9 mouse cellular contexts compared by ENCODE assay signal in the genomic region with DNA sequence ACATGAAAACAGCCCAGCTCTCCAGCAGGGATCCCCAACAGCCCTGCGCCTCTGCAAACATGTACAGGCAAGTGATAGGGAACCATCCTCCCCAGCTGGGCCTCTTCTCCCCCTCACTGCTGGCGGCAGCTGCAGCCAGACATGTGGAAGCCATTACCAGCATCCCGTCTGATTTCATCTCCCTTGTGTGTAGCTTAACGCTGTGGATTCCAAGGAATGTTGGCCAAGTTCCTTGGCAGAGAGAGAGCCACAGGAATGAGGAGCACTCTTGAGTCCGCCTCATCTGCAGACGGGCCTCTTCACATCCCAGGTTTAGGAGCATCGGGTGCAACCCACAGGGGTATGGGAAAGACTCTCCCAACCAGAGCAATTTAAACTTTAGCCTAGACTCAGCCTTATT.
DNase-seq lines count a peak whose midpoint lies in the region; ATAC-seq lines count a peak whose summit lies in the region.
"Had no signal": no experiment of that assay in that cellular context is flagged by ENCODE, and none has a peak within 500 bp of the region (broad histone marks: within the 10 kb centered on the region; RNA-seq: fewer than 3 reads in every experiment).

No protein-coding gene starts in this region.

- peak overlapping the region; percentile 95 for H3K27ac ChIP-seq in embryonic facial prominence, embryonic 15.5 days (replicated peaks)
- H3K27ac ChIP-seq in heart, embryonic 13.5 days (replicated peaks), result peak overlapping the region; percentile 78

- peak; percentile 89 for ATAC-seq in embryonic facial prominence, embryonic 15.5 days (ENCODE audit: insufficient number of reproducible peaks, low FRiP score, low TSS enrichment, low read depth)
- no peak for ATAC-seq in heart, embryonic 13.5 days (ENCODE audit: extremely low read depth, insufficient number of reproducible peaks, low FRiP score, low TSS enrichment)

- no peak overlapping the region for H3K9ac ChIP-seq in embryonic facial prominence, embryonic 15.5 days
- no peak overlapping the region for H3K9ac ChIP-seq in heart, embryonic 13.5 days

- no peaks in the 10 kb centered on the region for H3K27me3 ChIP-seq in embryonic facial prominence, embryonic 15.5 days
- H3K27me3 ChIP-seq in heart, embryonic 13.5 days (replicated peaks), result peaks cover 21% of the 10 kb centered on the region

- 0 out of 2 replicates have a peak overlapping the region, but pooled peaks have one; percentile 3 for H3K4me2 ChIP-seq in embryonic facial prominence, embryonic 15.5 days (replicated peaks)
- no peak overlapping the region for H3K4me2 ChIP-seq in heart, embryonic 13.5 days

- no peak overlapping the region for H3K4me3 ChIP-seq in embryonic facial prominence, embryonic 15.5 days (replicated peaks)
- no peak overlapping the region for H3K4me3 ChIP-seq in heart, embryonic 13.5 days
- H3K4me3 ChIP-seq: erythroblast, embryonic 14.5 days had no signal

- 4% methylated on average over 7 of the region's 7 CpGs for WGBS in embryonic facial prominence, embryonic 15.5 days
- WGBS in heart, embryonic 13.5 days, result 41% methylated on average over 7 of the region's 7 CpGs

- no peaks in the 10 kb centered on the region for H3K36me3 ChIP-seq in embryonic facial prominence, embryonic 15.5 days
- H3K36me3 ChIP-seq in heart, embryonic 13.5 days, result no peaks in the 10 kb centered on the region

- H3K4me1 ChIP-seq in embryonic facial prominence, embryonic 15.5 days, result peaks cover 87% of the 10 kb centered on the region
- H3K4me1 ChIP-seq in heart, embryonic 13.5 days, result peaks cover 31% of the 10 kb centered on the region

- DNase-seq in layer of hippocampus, adult 11-12 months (ENCODE audit: low spot score), result peak; percentile 11
- DNase-seq in layer of hippocampus, postnatal 36 days, result no peak
- peak; percentile 82 for DNase-seq in kidney, postnatal 10 days
- peak; percentile 88 for DNase-seq in mesoderm, embryonic 11.5 days (ENCODE audit: low read depth, low spot score)
- DNase-seq in c-Kit-positive CD71-positive TER-119-positive erythroid progenitor cells, embryonic 14.5 days (ENCODE audit: low spot score), result no peak
- DNase-seq in natural killer cell, adult 2 months (ENCODE audit: low spot score in 2 of 2), result no peak

- no peaks in the 10 kb centered on the region for H3K9me3 ChIP-seq in embryonic facial prominence, embryonic 15.5 days (replicated peaks)
- H3K9me3 ChIP-seq in heart, embryonic 13.5 days, result no peaks in the 10 kb centered on the region

Comparison
In these comparisons a context has a peak if more than half of its experiments do, and no peak if none do; other contexts are left out.
1. DNase-seq: peak in layer of hippocampus, adult 11-12 months (single experiment), kidney, postnatal 10 days (single experiment) and mesoderm, embryonic 11.5 days (single experiment); none in layer of hippocampus, postnatal 36 days (0 of 2), c-Kit-positive CD71-positive TER-119-positive erythroid progenitor cells, embryonic 14.5 days (single experiment) and natural killer cell, adult 2 months (0 of 2).